Mouse (Mus musculus) splenic B cell, adult 2 months (primary cell): ENCODE measurements around the gene Psmb6.

Experiments used
- DNase-seq: peaks from one replicate; pipeline ENCODE4 v3.0.0-alpha.2; 2011; ENCODE audit warnings: low read depth, low spot score
- H3K27me3 ChIP-seq: 2 replicates; pipeline ENCODE4 v1.6.1; 2012; ENCODE audit warnings: mild to moderate bottlenecking, low read length, moderate library complexity, mixed read lengths; ENCODE audit not compliant: control insufficient read depth, poor library complexity, insufficient read depth, severe bottlenecking
- H3K36me3 ChIP-seq: 2 replicates; pipeline ENCODE4 v1.6.1; 2012; ENCODE audit warnings: mild to moderate bottlenecking, low read length, moderate library complexity, mixed read lengths; ENCODE audit not compliant: control insufficient read depth, poor library complexity, insufficient read depth, severe bottlenecking

Gene Psmb6

DNA sequence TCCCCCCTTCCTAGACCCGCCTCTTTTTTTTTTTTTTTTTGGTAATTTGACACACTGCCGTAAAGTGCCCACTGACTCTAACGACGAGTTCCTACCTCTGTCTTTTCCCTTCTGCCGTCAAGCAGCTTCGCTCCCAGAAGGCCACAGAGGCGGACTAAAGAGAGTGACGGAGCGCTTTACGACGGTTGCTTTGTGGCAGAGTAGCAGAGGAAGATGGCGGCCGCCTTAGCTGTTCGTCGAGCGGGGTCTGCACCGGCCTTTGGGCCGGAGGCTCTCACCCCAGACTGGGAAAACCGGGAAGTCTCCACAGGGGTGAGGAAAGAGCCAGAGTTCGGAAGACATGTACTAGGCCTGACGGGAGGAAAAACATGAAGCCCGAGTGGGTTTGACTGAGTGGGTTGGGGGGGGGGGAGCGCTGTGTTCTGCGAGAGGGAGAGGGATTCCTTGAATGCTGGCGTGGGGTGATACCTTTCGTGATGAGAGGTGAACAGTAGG is at the start of gene Psmb6:
Psmb6 (plus strand) TSS at position 184 of the 495 bp plus-strand sequence.
- H3K27me3 ChIP-seq = no peaks in the 10 kb centered on the region; the same call in 1 of the 2 replicates
- peaks cover 6% of the 10 kb centered on the region; the same call in 1 of the 2 replicates for H3K36me3 ChIP-seq
- peak; percentile 97 for DNase-seq

DNA sequence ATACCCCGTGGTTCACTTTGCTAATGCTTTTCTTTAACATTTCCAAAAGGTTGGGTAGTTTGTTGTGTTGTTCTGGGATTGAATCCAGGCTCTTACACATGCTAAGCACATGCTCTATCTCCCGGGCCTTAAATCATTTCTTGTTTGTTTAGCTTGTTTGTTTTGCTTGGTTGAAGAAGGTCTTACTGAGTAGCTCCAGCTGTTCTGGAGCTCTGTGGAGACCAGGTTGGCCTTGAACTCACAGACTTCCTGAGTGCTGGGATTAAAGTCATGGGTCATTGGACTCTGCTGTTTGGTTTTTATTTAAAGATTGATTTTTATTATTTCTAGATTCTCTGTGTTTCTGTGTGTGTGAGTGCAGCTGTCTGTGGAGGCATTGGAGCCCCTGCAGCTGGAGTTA is 39.7 kb upstream of the Psmb6 start:
- Histone ChIP-seq H3K27me3 (no peaks in the 10 kb centered on the region), H3K36me3 (no peaks in the 10 kb centered on the region)
- no peak for DNase-seq

DNA sequence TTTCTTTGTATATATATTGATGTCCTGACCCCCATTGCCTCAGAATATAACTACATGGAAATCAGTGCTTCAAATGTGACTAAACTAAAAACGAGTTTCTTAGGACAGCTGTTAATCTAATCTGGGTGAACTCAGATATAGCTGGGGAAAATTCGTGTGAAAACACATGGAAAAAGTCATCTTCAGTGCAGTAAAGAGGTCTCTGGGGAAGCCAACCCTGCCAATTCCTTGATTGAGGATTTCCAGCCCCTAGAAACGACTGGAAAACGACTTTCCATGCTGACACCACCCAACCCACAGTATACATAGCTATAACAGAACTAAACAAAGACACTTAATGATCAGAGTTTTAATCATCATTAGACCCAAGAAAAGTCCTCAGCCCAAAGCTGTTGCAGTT is 37.4 kb upstream of the Psmb6 start:
- no peak for DNase-seq
- Histone ChIP-seq H3K36me3 (no peaks in the 10 kb centered on the region), H3K27me3 (no peaks in the 10 kb centered on the region)

DNA sequence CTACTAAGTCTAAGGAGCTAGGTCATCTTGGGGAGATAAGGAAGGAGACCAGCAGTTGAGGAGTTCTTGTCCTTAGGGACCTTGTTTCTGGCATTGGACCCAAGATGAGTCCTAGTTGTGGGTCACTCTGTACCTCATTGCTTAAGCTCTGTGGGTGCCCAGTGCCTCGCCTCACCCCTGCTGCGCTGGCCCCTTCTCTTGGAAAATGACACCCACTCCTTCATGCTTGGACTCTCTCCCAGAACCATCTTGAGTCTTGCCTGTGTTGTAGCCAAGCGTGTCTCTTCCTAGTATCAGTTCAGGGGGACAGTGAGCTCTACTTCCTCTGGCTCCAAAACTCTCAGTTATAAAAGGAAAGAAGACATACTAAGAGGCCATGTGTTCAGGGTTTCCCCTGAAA is 36.0 kb upstream of the Psmb6 start:
- no peaks in the 10 kb centered on the region for H3K36me3 ChIP-seq
- no peak for DNase-seq
- H3K27me3 ChIP-seq = no peaks in the 10 kb centered on the region

DNA sequence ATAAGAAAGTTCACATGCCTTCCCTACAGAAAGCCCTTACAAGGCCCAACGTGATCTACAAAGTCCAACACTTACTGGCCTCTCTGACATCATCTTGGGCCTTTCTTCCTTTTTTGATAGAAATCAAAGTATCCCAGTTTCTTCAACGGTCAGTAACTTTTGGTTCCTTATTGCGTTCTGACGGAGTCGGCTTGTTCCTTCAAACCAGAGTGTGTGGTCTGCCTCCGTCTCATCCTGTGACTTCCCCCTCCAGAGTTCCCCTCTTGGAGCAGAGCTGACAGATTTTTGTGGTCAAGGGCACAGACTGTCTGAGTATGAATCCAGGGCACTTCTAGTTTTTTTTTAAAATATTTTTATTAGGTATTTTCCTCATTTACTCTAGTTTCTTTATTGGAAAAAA is 35.5 kb upstream of the Psmb6 start:
- peak; percentile 9 for DNase-seq
- no peaks in the 10 kb centered on the region for H3K27me3 ChIP-seq

DNA sequence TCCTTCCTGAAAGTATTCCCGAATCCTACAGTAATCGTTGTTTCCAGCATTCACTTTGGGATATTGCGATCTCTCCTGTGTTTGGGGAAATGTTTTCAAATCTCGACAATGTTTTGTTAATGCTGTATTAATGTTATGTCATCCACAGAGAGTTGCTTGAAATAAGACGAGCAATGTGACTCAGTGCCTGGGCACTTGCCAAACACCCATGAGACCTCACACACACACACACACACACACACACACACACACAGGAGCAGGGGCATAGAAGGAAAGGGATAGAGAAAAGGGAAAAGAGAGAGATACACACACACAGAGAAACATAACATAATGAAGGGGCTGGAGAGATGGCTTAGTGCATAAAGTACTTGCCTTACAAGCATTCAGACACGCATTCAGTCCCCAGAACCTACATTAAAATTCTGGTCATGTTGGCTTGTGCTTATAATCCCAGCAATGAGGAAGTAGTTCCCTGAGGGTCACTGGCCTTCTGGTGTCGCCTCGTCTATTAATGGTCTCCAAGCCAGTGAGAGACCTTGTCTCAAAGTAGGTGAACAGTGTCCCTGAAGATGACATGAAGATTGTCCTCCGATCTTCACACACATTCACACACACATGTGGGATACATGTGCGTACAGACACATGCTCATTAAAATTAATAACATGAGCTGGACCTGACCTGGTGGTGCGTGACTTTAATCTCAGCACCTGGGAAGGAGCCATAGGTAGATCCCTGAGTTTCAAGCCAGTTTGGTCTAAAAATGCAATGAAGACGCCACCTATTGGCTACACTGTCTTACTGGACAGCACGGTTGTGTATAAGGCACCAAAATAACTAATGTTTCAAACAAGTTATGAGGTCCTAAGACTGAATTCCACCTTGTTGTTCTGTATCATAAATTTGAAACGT is 25.3 kb upstream of the Psmb6 start:
- Histone ChIP-seq H3K27me3 (no peaks in the 10 kb centered on the region; the same call in 1 of the 2 replicates), H3K36me3 (no peaks in the 10 kb centered on the region)
- DNase-seq = peak; percentile 41

More for the DNA sequence above, 35.5 kb upstream of the Psmb6 start:
- no peaks in the 10 kb centered on the region for H3K36me3 ChIP-seq

DNA sequence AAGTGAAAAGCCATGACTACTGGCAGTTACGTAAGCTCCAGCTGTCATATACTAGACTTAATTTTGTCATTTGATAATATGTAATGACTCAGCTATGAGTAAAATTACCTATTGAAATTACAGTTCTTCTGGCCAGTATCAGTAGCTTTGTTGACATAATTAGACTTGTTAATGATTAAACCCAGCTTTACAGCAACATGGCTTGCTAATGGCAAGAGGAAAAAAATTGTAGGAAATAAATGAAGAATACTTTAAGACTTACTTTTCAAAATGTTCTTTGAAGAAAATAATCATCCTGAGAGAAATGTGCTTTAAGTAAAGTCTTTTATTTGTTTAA is 24.7 kb upstream of the Psmb6 start:
- Histone ChIP-seq H3K36me3 (no peaks in the 10 kb centered on the region), H3K27me3 (no peaks in the 10 kb centered on the region; the same call in 1 of the 2 replicates)
- no peak for DNase-seq

DNA sequence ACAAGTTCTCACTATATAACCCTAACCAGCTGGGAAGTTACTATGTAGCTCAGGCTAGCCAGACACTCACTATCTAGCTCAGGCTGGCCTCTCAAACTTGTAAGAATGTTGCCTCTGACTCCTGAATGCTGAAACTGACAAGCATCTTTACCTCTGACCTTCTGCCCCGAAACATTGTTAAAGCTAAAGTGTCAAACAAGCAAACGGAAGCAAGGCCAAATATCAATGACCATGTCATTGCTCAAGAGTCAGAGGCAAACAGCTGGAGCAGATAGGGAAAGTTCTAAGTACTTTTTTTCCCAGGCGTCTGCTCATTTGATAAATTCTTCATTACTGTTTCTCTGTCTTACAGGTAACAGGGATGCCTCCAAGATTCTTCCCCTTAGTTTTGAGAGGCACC is 23.1 kb upstream of the Psmb6 start:
- no peaks in the 10 kb centered on the region for H3K36me3 ChIP-seq
- DNase-seq = no peak
- H3K27me3 ChIP-seq = no peaks in the 10 kb centered on the region; the same call in 1 of the 2 replicates

DNA sequence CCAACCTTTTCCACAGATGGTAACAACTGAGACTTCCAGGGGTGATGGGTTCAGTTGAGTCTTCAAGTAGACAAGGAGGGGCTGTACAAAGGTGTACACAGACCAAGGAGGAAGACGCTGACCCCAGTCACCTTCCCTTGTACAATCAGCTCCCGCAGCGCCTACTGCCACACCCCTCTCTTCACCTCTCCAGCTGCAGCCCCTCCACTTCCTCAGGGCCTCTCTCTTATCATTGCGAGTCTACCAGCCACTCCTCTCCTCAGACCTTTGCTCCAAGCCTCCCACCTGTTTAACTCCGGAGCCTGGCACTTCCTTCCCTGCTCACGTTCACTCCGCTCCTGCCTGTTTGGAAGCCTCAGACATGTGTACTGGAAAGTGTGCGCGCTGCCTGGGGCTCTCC is 20.2 kb upstream of the Psmb6 start, which contains the start of gene Tm4sf5:
Tm4sf5 (plus strand) TSS at position 275 of the 400 bp plus-strand sequence.
- Histone ChIP-seq H3K36me3 (no peaks in the 10 kb centered on the region), H3K27me3 (no peaks in the 10 kb centered on the region; the same call in 1 of the 2 replicates)
- DNase-seq = no peak

DNA sequence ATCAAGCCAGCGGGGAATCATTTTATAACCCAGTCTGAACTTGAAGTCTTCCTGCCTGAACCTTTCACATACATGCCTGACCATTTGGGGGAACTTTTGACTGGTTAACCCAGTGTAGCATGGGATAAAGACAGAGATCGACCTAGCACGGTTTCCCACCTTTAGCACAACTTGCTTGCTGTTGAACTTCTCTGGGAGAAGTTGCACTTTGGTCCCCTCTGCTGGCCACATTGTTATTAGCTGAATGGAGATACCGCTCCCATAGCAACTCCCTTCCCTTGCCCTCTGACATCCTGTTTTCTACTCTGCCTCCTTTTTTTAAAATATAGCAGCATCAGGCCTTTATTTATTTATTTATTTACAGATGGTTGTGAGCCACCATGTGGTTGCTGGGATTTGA is 18.8 kb upstream of the Psmb6 start:
- DNase-seq = peak; percentile 82
- Histone ChIP-seq H3K27me3 (no peaks in the 10 kb centered on the region; the same call in 1 of the 2 replicates), H3K36me3 (no peaks in the 10 kb centered on the region)

DNA sequence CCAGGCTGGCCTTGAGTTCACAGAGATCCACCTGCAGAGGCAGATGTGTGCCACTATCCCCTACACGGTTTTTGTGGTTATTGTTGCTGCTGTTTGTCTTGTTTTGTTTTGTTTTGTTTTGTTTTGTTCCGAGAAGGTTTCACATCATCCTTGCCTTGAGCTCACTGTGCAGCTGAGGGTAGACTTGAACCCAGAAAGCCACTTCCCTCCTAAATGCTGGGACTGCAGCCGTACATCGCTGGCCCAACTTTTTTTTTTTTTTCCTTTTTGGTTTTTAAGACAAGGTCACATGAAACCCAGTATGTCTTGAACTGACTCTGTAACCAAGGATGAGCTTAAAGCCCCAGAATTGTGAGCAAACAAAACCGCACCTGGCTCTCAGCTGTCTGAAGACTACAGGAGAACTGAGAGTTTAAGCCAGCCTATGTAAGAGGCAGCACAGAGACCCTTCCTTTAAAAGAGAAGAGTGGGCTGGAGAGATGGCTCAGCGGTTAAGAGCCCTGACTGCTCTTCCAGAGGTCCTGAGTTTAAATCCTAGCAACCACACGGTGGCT is 18.1 kb upstream of the Psmb6 start:
- Histone ChIP-seq H3K27me3 (no peaks in the 10 kb centered on the region; the same call in 1 of the 2 replicates), H3K36me3 (no peaks in the 10 kb centered on the region)
- DNase-seq = no peak

DNA sequence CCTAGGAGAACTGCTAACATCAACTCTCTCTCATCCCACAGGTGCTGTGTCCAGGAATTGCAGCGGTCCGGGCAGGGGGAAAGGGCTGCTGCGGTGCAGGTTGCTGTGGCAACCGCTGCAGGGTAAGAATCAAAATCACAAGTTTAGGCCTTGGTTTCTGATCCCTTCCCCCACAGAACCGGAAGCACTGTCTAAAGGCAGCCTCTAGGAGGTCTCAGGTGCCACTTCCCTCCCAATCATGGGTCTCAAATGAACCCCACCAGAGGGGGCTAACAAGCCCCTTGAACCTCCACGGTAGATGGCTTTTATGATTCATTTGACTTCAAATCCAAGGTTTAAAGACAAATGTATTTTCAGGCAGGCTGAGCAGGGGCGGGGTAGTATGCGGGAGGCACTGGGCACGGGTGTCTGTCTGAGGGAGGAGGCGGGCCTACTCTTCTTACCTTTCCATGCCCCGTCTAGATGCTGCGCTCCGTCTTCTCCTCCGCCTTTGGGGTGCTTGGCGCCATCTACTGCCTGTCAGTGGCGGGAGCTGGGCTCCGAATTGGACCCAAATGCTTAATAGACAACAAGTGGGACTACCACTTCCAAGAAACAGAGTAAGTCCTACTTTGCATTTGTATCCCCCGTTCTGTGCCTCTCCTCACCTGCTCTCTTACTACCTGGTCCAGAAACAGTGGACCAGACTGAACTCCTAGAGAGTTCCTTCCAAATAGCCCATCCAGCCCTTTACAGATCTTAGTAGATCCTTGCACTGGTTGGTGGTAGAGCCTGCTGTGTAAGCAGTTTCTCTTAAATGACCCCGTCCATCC is 15.2 kb upstream of the Psmb6 start:
- Histone ChIP-seq H3K36me3 (no peaks in the 10 kb centered on the region), H3K27me3 (no peaks in the 10 kb centered on the region)
- DNase-seq = peak; percentile 79

DNA sequence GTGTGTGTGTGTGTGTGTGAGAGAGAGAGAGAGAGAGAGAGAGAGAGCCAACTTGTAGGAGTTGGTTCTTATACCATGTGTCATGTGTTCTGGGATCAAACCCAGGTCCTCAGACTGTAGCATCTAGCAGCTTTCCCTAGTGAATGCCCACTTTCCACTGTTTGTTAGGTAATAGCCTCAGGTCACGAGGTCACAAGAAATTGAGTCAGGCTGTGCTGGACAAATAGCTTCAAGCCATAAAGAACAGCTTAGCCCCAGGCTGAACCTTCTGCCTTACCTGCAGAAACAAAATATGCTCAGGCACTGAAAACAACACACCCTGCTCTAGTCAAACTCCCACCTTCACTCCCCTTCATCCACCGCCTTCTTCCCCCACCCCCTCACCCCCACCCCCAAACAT is 13.9 kb upstream of the Psmb6 start:
- H3K36me3 ChIP-seq = no peaks in the 10 kb centered on the region
- H3K27me3 ChIP-seq = no peaks in the 10 kb centered on the region
- DNase-seq = no peak

DNA sequence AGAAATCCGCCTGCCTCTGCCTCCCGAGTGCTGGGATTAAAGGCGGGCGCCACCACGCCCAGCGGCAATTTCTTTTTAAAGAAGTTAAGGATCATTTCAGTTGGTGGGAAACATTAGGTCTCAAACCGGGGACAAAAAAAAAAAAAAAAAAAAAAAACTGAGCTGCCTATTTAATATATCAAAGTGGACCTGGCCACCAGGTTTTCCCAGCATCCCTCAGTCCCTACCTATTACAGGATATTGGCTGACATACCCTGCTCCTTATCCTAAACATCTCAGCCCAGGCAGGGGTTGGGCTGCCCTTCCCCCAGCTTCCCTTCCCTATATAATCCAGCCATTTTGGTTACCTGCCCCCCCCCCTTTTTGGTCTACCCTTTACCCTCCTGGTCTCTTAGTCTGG is 13.3 kb upstream of the Psmb6 start:
- DNase-seq = no peak
- H3K36me3 ChIP-seq = no peaks in the 10 kb centered on the region
- no peaks in the 10 kb centered on the region for H3K27me3 ChIP-seq
